12 mouse cellular contexts compared by ENCODE assay signal in the genomic region with DNA sequence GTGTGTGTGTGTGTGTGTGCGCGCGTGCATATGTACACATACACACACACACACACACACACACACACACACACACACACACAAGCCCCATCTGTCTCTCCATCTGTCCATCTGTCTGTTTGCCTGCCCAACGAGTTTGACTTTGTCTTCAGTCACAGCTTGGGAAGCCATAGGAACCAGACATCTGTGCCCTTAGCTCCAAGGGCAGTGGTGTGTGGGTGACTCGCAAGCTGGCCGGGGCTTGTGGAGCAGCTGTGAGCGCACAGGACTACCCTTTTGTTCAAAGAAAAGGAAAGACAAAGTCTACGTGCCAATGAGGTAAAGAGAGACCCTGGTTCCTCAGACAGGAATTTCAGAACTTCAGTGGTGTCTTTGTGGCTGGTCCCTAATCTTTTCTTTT. TPM values are rescaled to one million over a fixed set of nuclear protein-coding genes. Genes with fewer than 3 reads are reported as not detected.
DNase-seq lines count a peak whose midpoint lies in the region; ATAC-seq and TF ChIP-seq lines count a peak whose summit lies in the region.
"Had no signal": no experiment of that assay in that cellular context is flagged by ENCODE, and none has a peak within 500 bp of the region (broad histone marks: within the 10 kb centered on the region; RNA-seq: fewer than 3 reads in every experiment).

No protein-coding gene starts in this region.

- WGBS in heart, embryonic 14.5 days = 63% methylated on average over 8 of the region's 8 CpGs
- 42% methylated on average over 8 of the region's 8 CpGs for WGBS in embryonic facial prominence, embryonic 10.5 days
- 24% methylated on average over 8 of the region's 8 CpGs for WGBS in hindbrain, postnatal 0 days
- WGBS in midbrain, postnatal 0 days = 32% methylated on average over 5 of the region's 8 CpGs
- WGBS in heart, adult 2 months = 75% methylated on average over 8 of the region's 8 CpGs

- no peak for DNase-seq in heart, adult 18-20 months
- peak; percentile 48 for DNase-seq in embryonic facial prominence, embryonic 10.5 days (ENCODE audit: low spot score)
- peak; percentile 79 for DNase-seq in hindbrain, postnatal 0 days (ENCODE audit: low spot score)
- DNase-seq in midbrain, postnatal 0 days (ENCODE audit: low spot score) = peak; percentile 83
- no peak for DNase-seq in testis, postnatal 14 days (ENCODE audit: low spot score)
- DNase-seq in heart, adult 2 months = no peak
- DNase-seq: adrenal gland, adult 8-10 months; B cell, adult 2 months; gastrocnemius, postnatal 25 days; kidney, postnatal 36 days had no signal

- H3K4me1 ChIP-seq in heart, embryonic 14.5 days (ENCODE audit: control insufficient read depth in 2 of 2, insufficient read depth in 2 of 2, low read length in 2 of 2) = peaks cover 9 to 14% of the 10 kb centered on the region in 2 experiments; a peak in 3 of 4 replicates
- H3K4me1 ChIP-seq in embryonic facial prominence, embryonic 10.5 days = peaks cover 35% of the 10 kb centered on the region
- 0 out of 2 replicates have a peak, but pooled peaks cover 8% of the 10 kb centered on the region for H3K4me1 ChIP-seq in hindbrain, postnatal 0 days (ENCODE audit: insufficient read depth, low read length)
- peaks cover 8% of the 10 kb centered on the region for H3K4me1 ChIP-seq in midbrain, postnatal 0 days (ENCODE audit: insufficient read depth, low read length)
- H3K4me1 ChIP-seq in heart, adult 2 months (ENCODE audit: control insufficient read depth, insufficient read depth, low read length) = peaks cover 13% of the 10 kb centered on the region

- intact Hi-C loops in heart, adult 2 months (cut with DNase I) = no loop called here

- no peaks in the 10 kb centered on the region for H3K27me3 ChIP-seq in heart, embryonic 14.5 days (ENCODE audit: control insufficient read depth, insufficient read depth, low read length)
- peaks cover 21% of the 10 kb centered on the region for H3K27me3 ChIP-seq in embryonic facial prominence, embryonic 10.5 days (replicated peaks; ENCODE audit: low read depth, poor library complexity, severe bottlenecking)
- H3K27me3 ChIP-seq in hindbrain, postnatal 0 days (ENCODE audit: insufficient read depth, low read length) = no peaks in the 10 kb centered on the region
- H3K27me3 ChIP-seq in midbrain, postnatal 0 days (ENCODE audit: insufficient read depth, low read length) = no peaks in the 10 kb centered on the region
- no peaks in the 10 kb centered on the region for H3K27me3 ChIP-seq in heart, adult 2 months (ENCODE audit: control insufficient read depth, insufficient read depth, low read length)

- ATAC-seq in heart, embryonic 14.5 days (ENCODE audit: insufficient number of reproducible peaks, insufficient read depth, low FRiP score, low read depth) = no peak
- peak; percentile 83 for ATAC-seq in hindbrain, postnatal 0 days
- ATAC-seq in midbrain, postnatal 0 days (ENCODE audit: low FRiP score) = peak; percentile 41; the same call in 1 of the 2 replicates
- ATAC-seq in CD4-positive, CD25-positive, alpha-beta regulatory T cell, adult 4 months = no peak

- no peak overlapping the region for H3K4me3 ChIP-seq in heart, embryonic 14.5 days (ENCODE audit: control insufficient read depth in 1 of 2, insufficient read depth in 1 of 2, low read depth in 1 of 2, low read length in 2 of 2)
- H3K4me3 ChIP-seq in embryonic facial prominence, embryonic 10.5 days = no peak overlapping the region
- H3K4me3 ChIP-seq in hindbrain, postnatal 0 days (ENCODE audit: low read length) = no peak overlapping the region
- no peak overlapping the region for H3K4me3 ChIP-seq in midbrain, postnatal 0 days (ENCODE audit: low read depth, low read length)
- H3K4me3 ChIP-seq in heart, adult 2 months = no peak overlapping the region

- H3K9me3 ChIP-seq in heart, embryonic 14.5 days (ENCODE audit: control insufficient read depth, low read length) = no peaks in the 10 kb centered on the region
- H3K9me3 ChIP-seq in embryonic facial prominence, embryonic 10.5 days = no peaks in the 10 kb centered on the region
- no peaks in the 10 kb centered on the region for H3K9me3 ChIP-seq in hindbrain, postnatal 0 days (ENCODE audit: low read length)
- H3K9me3 ChIP-seq in midbrain, postnatal 0 days (ENCODE audit: low read length) = no peaks in the 10 kb centered on the region

- no peak for TF ChIP-seq POLR2A in heart, adult 2 months (IDR thresholded peaks at IDR 0.05; ENCODE audit: insufficient read depth, low read depth, low read length)

- H3K27ac ChIP-seq in heart, embryonic 14.5 days (replicated peaks in 1 of 2; ENCODE audit: control insufficient read depth in 1 of 2, insufficient read depth in 1 of 2, low read depth in 2 of 2, low read length in 2 of 2) = no peak overlapping the region
- peak overlapping the region; percentile 24; the same call in 1 of the 2 replicates for H3K27ac ChIP-seq in embryonic facial prominence, embryonic 10.5 days (replicated peaks)
- no peak overlapping the region for H3K27ac ChIP-seq in hindbrain, postnatal 0 days
- no peak overlapping the region for H3K27ac ChIP-seq in midbrain, postnatal 0 days (ENCODE audit: low read depth, low read length)
- H3K27ac ChIP-seq in heart, adult 2 months = no peak overlapping the region

- no peak for TF ChIP-seq EP300 in heart, adult 2 months (IDR thresholded peaks at IDR 0.05; ENCODE audit: insufficient read depth, low read depth, low read length)

- no peaks in the 10 kb centered on the region for H3K36me3 ChIP-seq in heart, embryonic 14.5 days (ENCODE audit: control insufficient read depth, insufficient read depth, low read length)
- H3K36me3 ChIP-seq in embryonic facial prominence, embryonic 10.5 days (replicated peaks) = no peaks in the 10 kb centered on the region
- no peaks in the 10 kb centered on the region for H3K36me3 ChIP-seq in hindbrain, postnatal 0 days (ENCODE audit: insufficient read depth, low read length)
- H3K36me3 ChIP-seq in midbrain, postnatal 0 days (ENCODE audit: insufficient read depth, low read length) = no peaks in the 10 kb centered on the region
- no peaks in the 10 kb centered on the region for H3K36me3 ChIP-seq in heart, adult 2 months (ENCODE audit: control insufficient read depth, insufficient read depth, low read length)

- H3K4me2 ChIP-seq in heart, embryonic 14.5 days (ENCODE audit: low read length) = 0 out of 2 replicates have a peak overlapping the region, but pooled peaks have one; percentile 35
- 0 out of 2 replicates have a peak overlapping the region, but pooled peaks have one; percentile 38 for H3K4me2 ChIP-seq in hindbrain, postnatal 0 days (ENCODE audit: low read depth, low read length)
- H3K4me2 ChIP-seq in midbrain, postnatal 0 days (ENCODE audit: low read depth, low read length, poor library complexity, severe bottlenecking) = no peak overlapping the region

- H3K9ac ChIP-seq in heart, embryonic 14.5 days (ENCODE audit: low read length) = no peak overlapping the region
- H3K9ac ChIP-seq in hindbrain, postnatal 0 days (replicated peaks; ENCODE audit: low read length) = no peak overlapping the region
- no peak overlapping the region for H3K9ac ChIP-seq in midbrain, postnatal 0 days (replicated peaks; ENCODE audit: low read length, poor library complexity, severe bottlenecking)
- H3K9ac ChIP-seq in heart, adult 2 months (ENCODE audit: low read depth, low read length) = no peak overlapping the region

- no peaks in the 10 kb centered on the region for H3K79me2 ChIP-seq in heart, adult 2 months (replicated peaks; ENCODE audit: control insufficient read depth, insufficient read depth, low read length)

- TF ChIP-seq CTCF in hindbrain, postnatal 0 days (IDR thresholded peaks at IDR 0.05; ENCODE audit: low read depth) = no peak
- no peak for TF ChIP-seq CTCF in midbrain, postnatal 0 days (IDR thresholded peaks at IDR 0.05)
- no peak for TF ChIP-seq CTCF in heart, adult 2 months (IDR thresholded peaks at IDR 0.05)

RNA-seq across cellular contexts. Expression of gene Enc1, which starts 51.1 kb away (rescaled TPM):
- polyA plus RNA-seq in heart, embryonic 14.5 days (2014; fragmentation: Nextera tagmentation; extraction: Ambion mirVana) = 3.5 and 5.1 TPM in 2 replicates
- total RNA-seq in heart, adult 18-20 months (2021) = 1 to 10 TPM; 7.4 to 8.8 TPM
- polyA plus RNA-seq in embryonic facial prominence, embryonic 10.5 days (2016; fragmentation: Nextera tagmentation; extraction: Ambion mirVana) = 5.6 and 6.8 TPM in 2 replicates
- total RNA-seq in hindbrain, postnatal 0 days (2014; rRNA removed) = 179 and 206 TPM in 2 replicates
- polyA plus RNA-seq in hindbrain, postnatal 0 days (2015; fragmentation: Nextera tagmentation; extraction: Ambion mirVana) = 29.3 and 33.3 TPM in 2 replicates
- 326 and 348 TPM in 2 replicates for total RNA-seq in midbrain, postnatal 0 days (2014; rRNA removed)
- polyA plus RNA-seq in midbrain, postnatal 0 days (2015; fragmentation: Nextera tagmentation; extraction: Ambion mirVana) = 54.0 and 54.2 TPM in 2 replicates
- 1 to 10 TPM; 2.8 to 3.5 TPM for polyA plus RNA-seq in CD4-positive, CD25-positive, alpha-beta regulatory T cell, adult 4 months (2017; shearing (Covaris generic))
- total RNA-seq in heart, adult 2 months (2021) = 1 to 10 TPM; 7.7 to 10.0 TPM
- polyA plus RNA-seq in heart, adult 2 months (2012; rRNA removed) = 5.2 and 6.3 TPM in 2 replicates

Comparison
In these comparisons a context has a peak if more than half of its experiments do, and no peak if none do; other contexts are left out.
1. ATAC-seq: peak in hindbrain, postnatal 0 days (single experiment) and midbrain, postnatal 0 days (single experiment); none in heart, embryonic 14.5 days (single experiment) and CD4-positive, CD25-positive, alpha-beta regulatory T cell, adult 4 months (single experiment).
2. DNase-seq: peak in embryonic facial prominence, embryonic 10.5 days (single experiment), hindbrain, postnatal 0 days (single experiment) and midbrain, postnatal 0 days (single experiment); none in heart, adult 18-20 months (0 of 2), testis, postnatal 14 days (single experiment) and heart, adult 2 months (0 of 2).